Mouse (Mus musculus): ENCODE data around the gene Brca1.
"Not testable (repeated sequence)": the region's sequence is repeated elsewhere in the genome, so short reads cannot be mapped to it uniquely, and the experiment has no call there.

Brca1 gene

GRCm38 (mm10) chr11:101477552-101478211, 74.1 kb downstream of the Brca1 start:
- in situ Hi-C loops (cut with MboI; ENCODE audit: low pct_unique_long_range_greater_than_20kb in 1 of 2, low sequenced_read_pairs in 2 of 2, unreplicated experiment in 1 of 2): no loop called here

DNA sequence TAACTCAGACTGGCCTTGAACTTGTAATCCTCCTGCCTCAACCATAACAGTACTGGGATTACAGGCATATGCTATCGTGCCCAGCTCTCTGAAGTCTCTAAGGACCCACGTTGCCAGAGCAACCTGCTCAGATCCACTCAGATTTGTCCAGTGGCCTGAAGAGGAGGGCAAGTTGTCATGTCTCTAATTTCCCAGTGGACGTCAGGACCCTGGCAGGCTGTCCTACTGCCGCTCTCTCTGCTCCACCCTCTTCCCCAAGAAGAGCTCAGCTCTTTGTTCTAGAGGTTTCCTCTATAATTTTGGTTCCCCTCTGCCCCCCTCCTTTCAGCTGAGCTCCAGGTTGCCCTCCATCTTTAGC, 74.6 kb downstream of the Brca1 start:
- in situ Hi-C loops (cut with MboI; ENCODE audit: low pct_unique_long_range_greater_than_20kb in 1 of 2, low sequenced_read_pairs in 2 of 2, unreplicated experiment in 1 of 2): no loop called here

GRCm38 (mm10) chr11:101476361-101476760, 75.4 kb downstream of the Brca1 start:
- in situ Hi-C loops (cut with MboI; ENCODE audit: low pct_unique_long_range_greater_than_20kb in 1 of 2, low sequenced_read_pairs in 2 of 2, unreplicated experiment in 1 of 2): not testable (repeated sequence)

DNA sequence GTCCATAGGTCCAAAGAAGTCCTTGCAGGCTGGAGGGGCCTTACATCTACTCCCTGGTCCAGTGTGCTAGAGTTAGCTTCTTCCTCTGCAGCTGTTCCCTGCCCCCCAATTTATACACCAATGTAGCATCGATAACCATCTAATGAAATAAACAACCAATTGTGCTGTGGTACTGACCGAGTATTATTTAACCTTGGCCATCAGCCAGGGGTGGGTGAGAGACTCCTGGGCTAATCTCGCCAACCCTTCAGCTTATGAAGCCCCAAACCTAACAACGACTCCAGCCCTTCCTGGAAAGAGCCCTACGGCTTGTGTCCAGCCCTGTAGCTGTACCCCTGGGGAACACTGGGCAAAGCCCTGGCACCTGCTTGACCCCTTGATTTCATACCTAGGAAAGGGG, 77.5 kb downstream of the Brca1 start:
- in situ Hi-C loops (cut with MboI; ENCODE audit: low pct_unique_long_range_greater_than_20kb in 1 of 2, low sequenced_read_pairs in 2 of 2, unreplicated experiment in 1 of 2): no loop called here

- in situ Hi-C loops (cut with MboI; ENCODE audit: low pct_unique_long_range_greater_than_20kb in 1 of 2, low sequenced_read_pairs in 2 of 2, unreplicated experiment in 1 of 2): not testable (repeated sequence)
Measured at GRCm38 (mm10) chr11:101473686-101474085, 78.1 kb downstream of the Brca1 start.

DNA sequence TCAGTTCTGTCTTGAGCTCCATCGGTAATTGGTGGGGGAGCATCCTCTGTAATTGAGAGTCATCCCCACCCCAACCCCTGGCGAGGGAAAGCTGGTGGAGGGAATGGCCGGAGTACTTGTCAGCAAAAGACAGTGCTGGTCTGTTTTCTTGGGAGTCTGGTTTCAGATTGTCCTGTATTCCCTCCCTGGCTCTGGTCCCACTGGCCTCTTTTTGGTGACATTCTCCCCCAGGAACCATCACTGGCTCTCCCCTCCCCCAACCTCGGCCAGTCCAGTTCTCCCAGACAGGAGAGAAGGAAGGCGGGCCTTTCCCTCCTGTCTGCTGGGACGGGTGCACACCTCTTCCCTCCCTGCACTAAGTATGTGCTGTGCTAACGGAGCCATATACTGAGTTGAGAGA, 79.4 kb downstream of the Brca1 start:
- in situ Hi-C loops (cut with MboI; ENCODE audit: low pct_unique_long_range_greater_than_20kb in 1 of 2, low sequenced_read_pairs in 2 of 2, unreplicated experiment in 1 of 2): no loop called here

DNA sequence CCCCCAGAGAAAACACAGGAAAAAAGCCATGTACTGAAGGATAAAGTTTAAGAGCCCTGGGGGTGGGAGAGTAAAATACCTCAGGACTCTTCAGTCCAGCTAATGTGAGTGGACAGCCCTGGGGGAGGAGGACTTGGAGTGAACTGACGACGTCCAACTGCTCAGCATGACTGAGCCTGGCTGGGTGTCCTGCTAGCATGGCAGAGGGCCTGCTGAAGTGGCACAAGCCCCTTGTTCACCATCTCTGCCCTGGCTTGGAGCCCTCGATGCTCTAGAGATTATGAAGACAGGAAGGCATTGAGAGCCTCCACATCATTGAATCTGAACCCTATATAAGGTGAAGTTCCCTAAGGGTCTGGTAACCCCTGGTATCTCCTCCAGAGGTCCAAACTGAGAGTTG, 79.8 kb downstream of the Brca1 start:
- in situ Hi-C loops (cut with MboI; ENCODE audit: low pct_unique_long_range_greater_than_20kb in 1 of 2, low sequenced_read_pairs in 2 of 2, unreplicated experiment in 1 of 2): no loop called here

GRCm38 (mm10) chr11:101470206-101470605, 81.5 kb downstream of the Brca1 start:
- in situ Hi-C loops (cut with MboI; ENCODE audit: low pct_unique_long_range_greater_than_20kb in 1 of 2, low sequenced_read_pairs in 2 of 2, unreplicated experiment in 1 of 2): no loop called here

GRCm38 (mm10) chr11:101469155-101469554, 82.6 kb downstream of the Brca1 start:
- in situ Hi-C loops (cut with MboI; ENCODE audit: low pct_unique_long_range_greater_than_20kb in 1 of 2, low sequenced_read_pairs in 2 of 2, unreplicated experiment in 1 of 2): no loop called here

GRCm38 (mm10) chr11:101468731-101469130, 83.0 kb downstream of the Brca1 start:
- in situ Hi-C loops (cut with MboI; ENCODE audit: low pct_unique_long_range_greater_than_20kb in 1 of 2, low sequenced_read_pairs in 2 of 2, unreplicated experiment in 1 of 2): no loop called here

DNA sequence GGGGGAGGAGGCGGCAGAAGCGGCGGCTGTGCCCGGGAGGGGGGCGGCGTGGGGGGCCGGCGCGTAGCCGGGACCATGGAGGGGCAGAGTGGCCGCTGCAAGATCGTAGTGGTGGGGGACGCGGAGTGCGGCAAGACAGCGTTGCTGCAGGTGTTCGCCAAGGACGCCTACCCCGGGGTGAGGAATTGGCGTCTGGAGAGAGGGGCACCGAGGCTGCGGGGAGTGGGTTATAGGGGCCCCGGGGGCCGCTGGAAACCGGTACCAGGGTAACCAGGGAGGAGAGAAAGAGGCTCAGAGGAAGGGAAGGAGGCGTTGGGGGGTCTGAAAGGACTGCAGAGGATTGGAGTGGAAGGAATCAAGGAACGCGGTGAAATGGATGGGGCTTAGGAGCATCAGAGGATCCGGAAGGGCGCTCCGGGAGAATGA, 83.5 kb downstream of the Brca1 start:
- in situ Hi-C loops (cut with MboI; ENCODE audit: low pct_unique_long_range_greater_than_20kb in 1 of 2, low sequenced_read_pairs in 2 of 2, unreplicated experiment in 1 of 2): no loop called here

GRCm38 (mm10) chr11:101467477-101468262, 84.1 kb downstream of the Brca1 start:
- in situ Hi-C loops (cut with MboI; ENCODE audit: low pct_unique_long_range_greater_than_20kb in 1 of 2, low sequenced_read_pairs in 2 of 2, unreplicated experiment in 1 of 2): no loop called here

DNA sequence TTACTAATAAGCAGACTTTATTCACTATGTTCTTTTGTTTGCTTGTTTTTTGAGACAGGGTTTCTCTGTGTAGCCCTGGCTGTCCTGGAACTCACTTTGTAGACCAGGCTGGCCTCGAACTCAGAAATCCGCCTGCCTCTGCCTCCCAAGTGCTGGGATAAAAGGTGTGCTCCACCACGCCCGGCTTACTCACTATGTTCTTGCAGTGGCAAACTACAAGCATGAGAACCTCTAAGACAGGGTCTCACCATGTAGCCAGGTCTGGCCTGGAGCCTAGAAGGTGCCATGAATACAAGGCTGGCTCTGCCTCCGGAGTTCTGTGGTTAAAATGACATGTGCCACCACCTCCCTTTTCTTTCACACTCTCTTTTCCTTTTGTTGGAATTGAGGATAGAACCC, 85.2 kb downstream of the Brca1 start:
- in situ Hi-C loops (cut with MboI; ENCODE audit: low pct_unique_long_range_greater_than_20kb in 1 of 2, low sequenced_read_pairs in 2 of 2, unreplicated experiment in 1 of 2): not testable (repeated sequence)

- in situ Hi-C loops (cut with MboI; ENCODE audit: low pct_unique_long_range_greater_than_20kb in 1 of 2, low sequenced_read_pairs in 2 of 2, unreplicated experiment in 1 of 2): no loop called here
Measured at GRCm38 (mm10) chr11:101465869-101466551, 85.7 kb downstream of the Brca1 start, which contains the start of gene Vat1. TSS of gene Vat1 (minus strand) at chr11:101466230.

DNA sequence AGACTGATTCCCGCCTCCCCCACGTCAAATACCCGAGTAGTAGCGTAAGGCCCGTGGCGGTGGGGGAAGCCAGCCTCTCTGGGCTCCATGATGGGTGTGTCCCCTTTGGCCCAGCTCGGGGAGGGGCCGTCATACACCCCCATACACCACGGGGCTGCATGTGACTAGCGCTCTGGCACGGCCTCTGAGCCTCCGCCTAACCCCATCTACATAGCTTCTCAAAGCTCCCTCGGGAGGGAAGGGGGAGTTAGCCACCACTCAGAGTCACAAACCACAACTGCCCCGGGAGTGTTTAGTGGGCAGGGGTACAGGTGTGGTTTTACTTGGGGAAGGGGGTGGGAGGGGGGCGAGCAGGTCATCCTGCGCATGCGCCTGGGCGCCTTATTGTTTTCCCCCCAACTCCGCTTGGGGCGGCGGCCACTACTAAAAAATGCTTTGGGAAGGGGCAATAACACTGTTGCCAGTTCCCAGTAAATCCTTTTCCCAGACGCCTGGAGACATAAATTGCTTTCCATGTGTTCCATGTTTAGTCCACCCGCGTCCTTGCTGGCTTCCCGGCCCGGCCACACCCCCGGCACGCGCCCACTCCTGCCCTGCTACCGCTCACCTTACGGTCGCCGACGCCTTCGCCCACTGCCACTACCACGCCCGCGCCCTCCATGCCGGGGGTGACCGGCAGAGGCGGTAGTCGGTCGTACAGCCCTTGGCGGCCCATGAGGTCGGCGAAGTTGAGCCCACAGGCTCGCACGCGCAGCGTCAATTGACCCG, 86.5 kb downstream of the Brca1 start:
- in situ Hi-C loops (cut with MboI; ENCODE audit: low pct_unique_long_range_greater_than_20kb in 1 of 2, low sequenced_read_pairs in 2 of 2, unreplicated experiment in 1 of 2): no loop called here

GRCm38 (mm10) chr11:101464211-101465100, 87.3 kb downstream of the Brca1 start, which contains the start of gene Rnd2:
TSS of gene Rnd2 (plus strand) at chr11:101464999.
- in situ Hi-C loops (cut with MboI; ENCODE audit: low pct_unique_long_range_greater_than_20kb in 1 of 2, low sequenced_read_pairs in 2 of 2, unreplicated experiment in 1 of 2): no loop called here

- in situ Hi-C loops (cut with MboI; ENCODE audit: low pct_unique_long_range_greater_than_20kb in 1 of 2, low sequenced_read_pairs in 2 of 2, unreplicated experiment in 1 of 2): no loop called here
Measured at GRCm38 (mm10) chr11:101462583-101463440, 88.9 kb downstream of the Brca1 start.

All from mouse embryonic stem cell (cell line).